Mouse (Mus musculus): Measurements from ENCODE around the gene Tut1. TPM values are rescaled to one million over a fixed set of nuclear protein-coding genes. Genes with fewer than 3 reads are reported as not detected.
"Not testable (repeated sequence)": the region's sequence is repeated elsewhere in the genome, so short reads cannot be mapped to it uniquely, and the experiment has no call there.

Gene Tut1
- polyA plus RNA-seq, 1 experiment from 2014 or later = 30.0 TPM

DNA sequence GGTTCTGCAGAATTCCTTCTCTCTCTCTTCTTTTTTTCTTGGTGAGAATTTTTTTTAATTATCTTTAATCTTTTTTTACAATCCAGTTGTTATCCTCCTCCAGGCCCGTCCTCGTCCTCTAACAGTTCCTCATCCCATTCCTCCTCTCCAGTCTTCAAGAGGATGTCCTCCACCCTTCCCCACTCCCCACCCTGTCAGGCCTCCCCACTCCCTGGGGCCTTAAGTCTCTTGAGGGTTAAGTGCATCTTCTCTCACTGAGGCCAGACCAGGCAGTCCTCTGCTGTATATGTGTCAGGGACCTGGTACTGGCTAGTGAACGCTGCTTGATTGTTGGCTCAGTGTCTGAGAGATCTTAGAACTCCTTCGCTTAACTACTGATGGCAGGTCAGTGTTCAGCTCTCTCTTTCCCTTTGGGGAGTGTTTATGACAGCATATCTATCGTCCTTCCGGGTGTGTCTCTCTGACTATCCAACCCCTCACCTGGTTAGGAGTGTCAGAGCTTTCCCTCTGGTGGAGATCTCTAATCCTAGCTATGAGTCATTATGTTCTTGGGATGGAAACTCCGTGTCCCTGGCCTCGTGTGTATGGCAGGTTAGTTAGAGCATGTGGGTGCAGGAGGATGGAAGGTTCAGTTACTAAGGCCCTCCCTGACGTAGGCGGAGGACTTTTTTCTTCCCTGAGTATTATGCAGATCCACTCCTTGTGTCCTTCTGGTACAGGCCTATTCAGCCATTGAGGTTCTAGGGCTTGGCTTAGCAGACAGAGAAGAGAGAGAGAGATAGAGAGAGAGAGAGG is 41.4 kb downstream of the Tut1 start:
- Histone ChIP-seq H3K27ac (peak overlapping the region; percentile 86; the same call in 1 of the 2 replicates), H3K9me3 (no peaks in the 10 kb centered on the region), H3K36me3 (peaks cover 10% of the 10 kb centered on the region), H3K4me3 (no peak overlapping the region), H3K4me1 (peaks cover 87% of the 10 kb centered on the region), H3K9ac (no peak overlapping the region), H3K27me3 (no peaks in the 10 kb centered on the region), H3K4me2 (0 out of 2 replicates have a peak overlapping the region, but pooled peaks have one; percentile 3)
- 64% methylated on average over 10 of the region's 10 CpGs for WGBS
- ATAC-seq (ENCODE audit: insufficient number of reproducible peaks, low FRiP score, low TSS enrichment, low read depth) = no peak

DNA sequence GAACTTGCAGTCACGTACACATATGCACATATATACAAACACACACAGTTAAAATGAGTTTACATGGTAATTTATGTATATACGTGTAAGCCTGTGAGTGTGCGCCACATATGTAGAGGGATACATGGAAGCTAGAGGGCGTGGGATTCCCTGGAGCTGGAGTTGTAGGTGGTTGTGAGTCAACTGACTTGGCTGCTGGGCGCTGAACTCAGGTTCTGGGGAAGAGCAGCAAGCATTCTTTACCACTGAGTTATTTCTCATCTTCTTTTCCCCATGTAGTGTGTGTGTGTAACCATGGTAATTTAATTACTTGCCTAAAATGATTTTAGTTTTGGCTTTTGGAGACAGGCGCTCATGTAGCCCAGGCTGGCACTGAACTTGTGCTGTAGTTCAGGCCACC is 43.0 kb downstream of the Tut1 start:
- ATAC-seq (ENCODE audit: insufficient number of reproducible peaks, low FRiP score, low TSS enrichment, low read depth) = no peak
- 81% methylated on average over 6 of the region's 6 CpGs for WGBS
- Histone ChIP-seq H3K36me3 (peaks cover 26% of the 10 kb centered on the region), H3K4me2 (no peak overlapping the region), H3K4me3 (no peak overlapping the region), H3K9ac (no peak overlapping the region), H3K9me3 (no peaks in the 10 kb centered on the region), H3K4me1 (peaks cover 79% of the 10 kb centered on the region), H3K27ac (peak overlapping the region; percentile 86), H3K27me3 (no peaks in the 10 kb centered on the region)

DNA sequence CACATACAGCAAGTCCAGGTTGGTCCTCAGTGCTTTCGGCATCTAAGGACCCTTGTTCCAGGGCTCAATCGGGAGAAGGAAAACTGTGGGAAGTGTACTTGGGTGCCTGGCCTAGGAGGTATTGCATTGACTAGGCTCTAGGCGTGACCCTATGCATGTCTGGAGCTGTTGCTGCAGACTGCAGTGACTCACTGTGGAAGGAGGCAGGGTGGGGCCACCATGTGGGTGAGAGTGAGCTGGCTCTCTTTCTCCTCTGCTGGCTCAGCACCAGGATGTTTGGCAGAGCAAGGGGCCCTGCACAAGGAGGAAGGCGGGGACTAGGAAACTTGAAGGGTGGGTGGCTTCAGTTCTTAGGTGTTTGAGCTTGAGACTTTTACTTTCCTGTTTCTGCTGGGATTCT is 43.9 kb downstream of the Tut1 start:
- H3K27ac ChIP-seq = peak overlapping the region; percentile 86
- H3K4me3 ChIP-seq = no peak overlapping the region
- H3K36me3 ChIP-seq = peaks cover 35% of the 10 kb centered on the region
- peaks cover 69% of the 10 kb centered on the region for H3K4me1 ChIP-seq
- peak overlapping the region; percentile 40 for H3K4me2 ChIP-seq
- ATAC-seq (ENCODE audit: insufficient number of reproducible peaks, low FRiP score, low TSS enrichment, low read depth) = peak; percentile 86
- H3K9ac ChIP-seq = no peak overlapping the region
- 24% methylated on average over 4 of the region's 4 CpGs for WGBS
- no peaks in the 10 kb centered on the region for H3K27me3 ChIP-seq
- H3K9me3 ChIP-seq = no peaks in the 10 kb centered on the region

DNA sequence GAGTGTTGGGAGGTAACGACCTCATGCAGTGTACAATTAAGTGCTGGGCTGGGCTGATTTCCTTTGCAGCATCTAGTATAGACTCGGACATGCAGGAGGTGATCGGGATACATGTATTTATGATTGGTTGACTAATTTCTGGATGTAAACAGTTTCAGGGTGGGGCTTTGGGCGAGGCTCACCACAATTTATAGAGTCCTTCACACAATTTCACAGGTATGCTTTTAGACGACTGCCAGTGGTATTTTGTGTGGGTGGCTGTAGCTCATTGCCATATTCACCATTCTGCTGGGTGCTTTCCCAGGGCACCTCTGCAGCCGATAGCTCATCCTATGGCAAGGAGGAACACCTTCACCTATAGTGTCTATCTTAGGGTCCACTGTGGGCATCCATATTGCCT is 44.9 kb downstream of the Tut1 start:
- Histone ChIP-seq H3K4me1 (peaks cover 59% of the 10 kb centered on the region), H3K4me2 (no peak overlapping the region), H3K9ac (no peak overlapping the region), H3K27me3 (no peaks in the 10 kb centered on the region), H3K27ac (peak overlapping the region; percentile 86), H3K4me3 (no peak overlapping the region), H3K36me3 (peaks cover 45% of the 10 kb centered on the region), H3K9me3 (no peaks in the 10 kb centered on the region)
- no peak for ATAC-seq (ENCODE audit: insufficient number of reproducible peaks, low FRiP score, low TSS enrichment, low read depth)
- 67% methylated on average over 6 of the region's 6 CpGs for WGBS

DNA sequence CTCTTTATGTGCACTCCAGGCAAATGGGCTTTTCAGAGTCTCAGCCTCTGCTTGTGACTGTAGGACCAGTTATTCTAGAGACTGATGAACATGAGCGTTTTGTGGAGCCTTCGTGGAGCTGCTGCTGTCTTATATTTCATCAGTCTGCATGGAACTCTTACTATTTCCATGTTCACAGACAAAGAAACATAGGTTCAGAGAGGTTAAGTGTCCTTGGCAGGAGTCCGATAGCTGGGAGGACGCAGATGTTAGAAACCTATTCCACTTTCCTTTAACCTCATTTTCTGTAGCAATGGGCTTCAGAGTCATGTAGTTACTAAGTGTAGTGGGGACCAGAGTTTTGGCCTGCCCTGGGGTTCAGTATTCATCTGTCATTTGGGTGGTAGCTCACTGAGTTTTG is 45.6 kb downstream of the Tut1 start:
- peaks cover 50% of the 10 kb centered on the region for H3K36me3 ChIP-seq
- no peak overlapping the region for H3K4me3 ChIP-seq
- WGBS = 87% methylated on average over 4 of the region's 4 CpGs
- H3K9me3 ChIP-seq = no peaks in the 10 kb centered on the region
- 0 out of 2 replicates have a peak overlapping the region, but pooled peaks have one; percentile 86 for H3K27ac ChIP-seq
- H3K4me2 ChIP-seq = no peak overlapping the region
- no peak overlapping the region for H3K9ac ChIP-seq
- no peak for ATAC-seq (ENCODE audit: insufficient number of reproducible peaks, low FRiP score, low TSS enrichment, low read depth)
- H3K4me1 ChIP-seq = peaks cover 53% of the 10 kb centered on the region
- no peaks in the 10 kb centered on the region for H3K27me3 ChIP-seq

DNA sequence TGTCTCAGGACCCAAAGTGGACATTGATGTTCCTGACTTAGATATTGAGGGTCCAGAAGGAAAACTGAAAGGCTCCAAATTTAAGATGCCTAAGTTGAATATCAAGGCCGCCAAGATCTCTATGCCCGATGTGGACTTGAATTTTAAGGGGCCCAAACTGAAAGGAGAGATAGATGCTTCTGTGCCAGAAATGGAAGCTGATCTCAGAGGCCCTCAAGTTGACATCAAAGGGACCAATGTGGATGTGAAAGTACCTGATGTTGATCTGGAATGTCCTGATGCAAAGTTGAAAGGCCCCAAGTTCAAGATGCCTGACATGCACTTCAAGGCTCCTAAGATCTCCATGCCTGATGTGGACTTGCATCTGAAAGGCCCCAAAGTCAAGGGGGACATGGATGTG is 53.3 kb downstream of the Tut1 start:
- not testable (repeated sequence) for H3K27ac ChIP-seq; H3K9me3 ChIP-seq; H3K27me3 ChIP-seq; H3K4me2 ChIP-seq; H3K9ac ChIP-seq; ATAC-seq (ENCODE audit: insufficient number of reproducible peaks, low FRiP score, low TSS enrichment, low read depth); H3K4me1 ChIP-seq; H3K4me3 ChIP-seq
- 99% methylated on average over 2 of the region's 2 CpGs for WGBS
- peaks cover 70% of the 10 kb centered on the region for H3K36me3 ChIP-seq

Other genes starting within 250 kb of the Tut1 start
- gene Slc3a2, start 230.5 kb upstream of the Tut1 start, polyA plus RNA-seq (2015; fragmentation: Nextera tagmentation; extraction: Ambion mirVana) = 118 and 148 TPM in 2 replicates
- 93.8 and 96.0 TPM in 2 replicates for gene Wdr74, start 218.0 kb upstream of the Tut1 start, polyA plus RNA-seq (2015; fragmentation: Nextera tagmentation; extraction: Ambion mirVana)
- 1.7 and 2.3 TPM in 2 replicates for gene 1700092M07Rik, start 213.1 kb upstream of the Tut1 start, polyA plus RNA-seq (2015; fragmentation: Nextera tagmentation; extraction: Ambion mirVana)
- 185 and 189 TPM in 2 replicates for gene Stx5a, start 212.4 kb upstream of the Tut1 start, polyA plus RNA-seq (2015; fragmentation: Nextera tagmentation; extraction: Ambion mirVana)
- gene Nxf1, start 196.8 kb upstream of the Tut1 start, polyA plus RNA-seq (2015; fragmentation: Nextera tagmentation; extraction: Ambion mirVana) = 171 and 188 TPM in 2 replicates
- gene Tmem223, start 182.9 kb upstream of the Tut1 start, polyA plus RNA-seq (2015; fragmentation: Nextera tagmentation; extraction: Ambion mirVana) = 141 and 155 TPM in 2 replicates
- gene Tmem179b, start 179.4 kb upstream of the Tut1 start, polyA plus RNA-seq (2015; fragmentation: Nextera tagmentation; extraction: Ambion mirVana) = 78.4 and 81.7 TPM in 2 replicates
- gene Taf6l, start 167.4 kb upstream of the Tut1 start, polyA plus RNA-seq (2015; fragmentation: Nextera tagmentation; extraction: Ambion mirVana) = 24.9 and 25.3 TPM in 2 replicates
- 149 and 152 TPM in 2 replicates for gene Polr2g, start 155.3 kb upstream of the Tut1 start, polyA plus RNA-seq (2015; fragmentation: Nextera tagmentation; extraction: Ambion mirVana)
- gene Zbtb3, start 151.3 kb upstream of the Tut1 start, polyA plus RNA-seq (2015; fragmentation: Nextera tagmentation; extraction: Ambion mirVana) = 4.6 and 4.8 TPM in 2 replicates
- 50.4 and 56.8 TPM in 2 replicates for gene Ttc9c, start 134.5 kb upstream of the Tut1 start, polyA plus RNA-seq (2015; fragmentation: Nextera tagmentation; extraction: Ambion mirVana)
- gene Hnrnpul2, start 133.8 kb upstream of the Tut1 start, polyA plus RNA-seq (2015; fragmentation: Nextera tagmentation; extraction: Ambion mirVana) = 5.4 and 5.6 TPM in 2 replicates
- gene AC129217.1, start 124.1 kb upstream of the Tut1 start, polyA plus RNA-seq (2015; fragmentation: Nextera tagmentation; extraction: Ambion mirVana) = not detected in 2 replicates
- 77.4 and 93.6 TPM in 2 replicates for gene Bscl2, start 116.4 kb upstream of the Tut1 start, polyA plus RNA-seq (2015; fragmentation: Nextera tagmentation; extraction: Ambion mirVana)
- 2.0 and 3.0 TPM in 2 replicates for gene Gng3, start 114.7 kb upstream of the Tut1 start, polyA plus RNA-seq (2015; fragmentation: Nextera tagmentation; extraction: Ambion mirVana)
- 3.1 and 4.3 TPM in 2 replicates for gene Lrrn4cl, start 103.1 kb upstream of the Tut1 start, polyA plus RNA-seq (2015; fragmentation: Nextera tagmentation; extraction: Ambion mirVana)
- gene Ubxn1, start 82.4 kb upstream of the Tut1 start, polyA plus RNA-seq (2015; fragmentation: Nextera tagmentation; extraction: Ambion mirVana) = 173 and 176 TPM in 2 replicates
- 65.9 and 69.1 TPM in 2 replicates for gene Uqcc3, start 72.9 kb upstream of the Tut1 start, polyA plus RNA-seq (2015; fragmentation: Nextera tagmentation; extraction: Ambion mirVana)
- 69.3 and 76.7 TPM in 2 replicates for gene Lbhd1, start 70.1 kb upstream of the Tut1 start, polyA plus RNA-seq (2015; fragmentation: Nextera tagmentation; extraction: Ambion mirVana)
- not detected in 2 replicates for gene Gm49403, start 69.9 kb upstream of the Tut1 start, polyA plus RNA-seq (2015; fragmentation: Nextera tagmentation; extraction: Ambion mirVana)
- 76.8 and 80.9 TPM in 2 replicates for gene 1810009A15Rik, start 65.0 kb upstream of the Tut1 start, polyA plus RNA-seq (2015; fragmentation: Nextera tagmentation; extraction: Ambion mirVana)
- gene Gm49416, start 64.9 kb upstream of the Tut1 start, polyA plus RNA-seq (2015; fragmentation: Nextera tagmentation; extraction: Ambion mirVana) = not detected in 2 replicates
- gene Ints5, start 60.8 kb upstream of the Tut1 start, polyA plus RNA-seq (2015; fragmentation: Nextera tagmentation; extraction: Ambion mirVana) = 38.6 and 42.0 TPM in 2 replicates
- gene Ganab, start 55.8 kb upstream of the Tut1 start, polyA plus RNA-seq (2015; fragmentation: Nextera tagmentation; extraction: Ambion mirVana) = 97.4 and 102 TPM in 2 replicates
- 47.1 and 48.6 TPM in 2 replicates for gene B3gat3, start 33.5 kb upstream of the Tut1 start, polyA plus RNA-seq (2015; fragmentation: Nextera tagmentation; extraction: Ambion mirVana)
- gene Rom1, start 24.5 kb upstream of the Tut1 start, polyA plus RNA-seq (2015; fragmentation: Nextera tagmentation; extraction: Ambion mirVana) = 4.0 and 4.6 TPM in 2 replicates
- gene Eml3, start 24.3 kb upstream of the Tut1 start, polyA plus RNA-seq (2015; fragmentation: Nextera tagmentation; extraction: Ambion mirVana) = 41.8 and 42.7 TPM in 2 replicates
- 155 and 160 TPM in 2 replicates for gene Mta2, start 12.0 kb upstream of the Tut1 start, polyA plus RNA-seq (2015; fragmentation: Nextera tagmentation; extraction: Ambion mirVana)
- 467 and 482 TPM in 2 replicates for gene Eef1g, start 13.2 kb downstream of the Tut1 start, polyA plus RNA-seq (2015; fragmentation: Nextera tagmentation; extraction: Ambion mirVana)
- gene Ahnak, start 35.4 kb downstream of the Tut1 start, polyA plus RNA-seq (2015; fragmentation: Nextera tagmentation; extraction: Ambion mirVana) = 96.4 and 104 TPM in 2 replicates
- gene Scgb1a1, start 134.1 kb downstream of the Tut1 start, polyA plus RNA-seq (2015; fragmentation: Nextera tagmentation; extraction: Ambion mirVana) = 0.98 and 1.2 TPM in 2 replicates
- 11.5 and 14.1 TPM in 2 replicates for gene Asrgl1, start 181.8 kb downstream of the Tut1 start, polyA plus RNA-seq (2015; fragmentation: Nextera tagmentation; extraction: Ambion mirVana)